Mouse (Mus musculus) gastrocnemius, adult 2 months (tissue): Measurements from ENCODE around the gene Kcnj6. TPM values are rescaled to one million over a fixed set of nuclear protein-coding genes. Genes with fewer than 3 reads are reported as not detected.
A peak's percentile ranks its signal among the peaks of the same experiment; 100 is the strongest.

Source experiments
- DNase-seq: peaks from one replicate; pipeline ENCODE4 v3.0.0; 2022
- H3K27ac ChIP-seq: fragments of 200-600 bp; 2 replicates; pipeline ENCODE4 v1.8.1; 2022; ENCODE audit warnings: mild to moderate bottlenecking
- H3K4me3 ChIP-seq: fragments of 200-600 bp; 2 replicates; pipeline ENCODE4 v1.8.1; 2022; ENCODE audit warnings: mild to moderate bottlenecking, moderate library complexity
- CTCF ChIP-seq: fragments of 200-600 bp; IDR thresholded peaks from 2 replicates; pipeline ENCODE4 v1.8.1; 2022; ENCODE audit warnings: antibody characterized with exemption, mild to moderate bottlenecking, moderate library complexity
- intact Hi-C: fragments of 180-260 bp; cut with DNase I; formaldehyde crosslinking; loops from one replicate; pipeline ENCODE4 v1.15.1; 2025
- total RNA-seq, 2 experiments: library from RNA; stranded (reverse); gene quantifications; 2 replicates each; pipeline ENCODE4 v1.2.3; 2021

Gene Kcnj6
- total RNA-seq, 2 experiments from 2014 or later: not detected

DNA sequence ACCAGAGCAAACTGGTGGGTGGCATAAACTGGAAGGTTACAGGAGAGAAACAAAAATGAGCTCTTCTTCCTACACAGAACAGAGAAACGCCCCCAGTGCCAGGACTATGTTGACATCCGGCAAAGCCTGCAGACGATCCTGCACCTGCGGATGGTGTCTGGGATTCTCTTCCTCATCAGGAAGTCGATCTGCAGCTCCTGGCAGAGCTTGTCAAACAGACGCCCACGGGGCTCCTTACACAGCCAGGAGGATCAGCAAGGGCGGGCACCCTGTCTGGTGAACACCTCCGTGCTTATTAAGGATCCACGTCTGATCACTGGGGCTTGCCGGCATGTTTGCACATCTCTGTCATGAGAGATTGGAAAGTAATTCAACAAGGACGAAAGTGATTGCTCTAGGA lies 266.5 kb downstream of the Kcnj6 start:
- intact Hi-C loops: no loop called here
- Histone ChIP-seq H3K4me3 (no peak overlapping the region), H3K27ac (no peak overlapping the region)
- DNase-seq: no peak
- TF ChIP-seq CTCF: no peak

DNA sequence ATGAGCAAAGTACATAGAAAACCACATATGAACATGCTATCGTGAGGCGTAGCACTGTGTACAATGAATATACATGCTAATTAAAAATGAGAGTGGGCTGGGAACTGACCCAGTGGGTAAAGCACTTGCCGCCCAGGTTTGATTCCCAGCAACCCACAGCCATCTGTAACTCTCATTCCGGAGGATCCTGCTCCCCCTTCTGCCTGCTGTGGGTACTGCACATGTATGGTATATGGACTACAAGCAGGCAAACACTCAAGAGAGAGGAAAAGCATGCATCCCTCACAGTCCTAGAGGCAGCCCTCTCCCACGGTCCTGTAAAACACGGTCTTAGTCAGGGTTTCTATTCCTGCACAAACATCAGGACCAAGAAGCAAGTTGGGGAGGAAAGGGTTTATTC lies 268.3 kb downstream of the Kcnj6 start:
- Histone ChIP-seq H3K4me3 (no peak overlapping the region), H3K27ac (no peak overlapping the region)
- intact Hi-C loops: no loop called here
- no peak for DNase-seq
- TF ChIP-seq CTCF: 0 out of 2 replicates have a peak, but pooled peaks have one; percentile 2

- Histone ChIP-seq H3K4me3 (peak overlapping the region; percentile 67), H3K27ac (peak overlapping the region; percentile 64)
- intact Hi-C loops: no loop called here
- TF ChIP-seq CTCF: no peak
- DNase-seq: peak; percentile 25
Measured at GRCm38 (mm10) chr16:94724747-94725211, 272.7 kb downstream of the Kcnj6 start.

DNA sequence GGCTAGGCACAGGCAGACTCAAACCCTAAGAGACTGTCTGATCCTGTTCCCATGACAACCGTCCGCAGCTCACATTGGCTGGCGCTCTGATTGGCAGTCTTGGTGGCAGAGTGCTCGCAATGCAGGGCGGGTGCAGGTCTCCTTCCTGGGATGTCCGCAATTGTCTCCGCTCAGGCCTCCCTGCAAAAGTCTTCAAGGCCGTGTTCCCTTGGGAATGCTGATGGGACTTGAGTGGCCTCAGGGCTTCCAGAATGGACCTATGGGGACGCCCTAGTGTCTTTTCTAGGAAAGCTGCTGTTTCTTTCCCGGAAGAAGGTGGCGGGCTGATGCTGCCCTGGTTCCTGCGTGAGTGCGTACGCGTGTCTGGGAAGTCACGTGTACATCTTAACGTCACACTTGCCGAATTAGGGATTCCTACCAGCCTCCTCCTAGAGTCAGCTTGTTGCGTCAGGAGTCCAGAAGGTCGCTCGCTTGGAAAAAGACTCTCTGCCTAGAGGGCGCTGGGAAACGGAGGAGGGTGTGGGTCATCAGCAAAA lies 273.4 kb downstream of the Kcnj6 start:
- peak; percentile 74 for DNase-seq
- Histone ChIP-seq H3K27ac (peak overlapping the region; percentile 64), H3K4me3 (peak overlapping the region; percentile 67)
- intact Hi-C loops: no loop called here
- peak; percentile 16; the same call in 1 of the 2 replicates for TF ChIP-seq CTCF

GRCm38 (mm10) chr16:94722936-94723335 lies 274.6 kb downstream of the Kcnj6 start:
- H3K4me3 ChIP-seq: no peak overlapping the region
- no peak for DNase-seq
- no peak for TF ChIP-seq CTCF
- intact Hi-C loops: no loop called here
- H3K27ac ChIP-seq: no peak overlapping the region

DNA sequence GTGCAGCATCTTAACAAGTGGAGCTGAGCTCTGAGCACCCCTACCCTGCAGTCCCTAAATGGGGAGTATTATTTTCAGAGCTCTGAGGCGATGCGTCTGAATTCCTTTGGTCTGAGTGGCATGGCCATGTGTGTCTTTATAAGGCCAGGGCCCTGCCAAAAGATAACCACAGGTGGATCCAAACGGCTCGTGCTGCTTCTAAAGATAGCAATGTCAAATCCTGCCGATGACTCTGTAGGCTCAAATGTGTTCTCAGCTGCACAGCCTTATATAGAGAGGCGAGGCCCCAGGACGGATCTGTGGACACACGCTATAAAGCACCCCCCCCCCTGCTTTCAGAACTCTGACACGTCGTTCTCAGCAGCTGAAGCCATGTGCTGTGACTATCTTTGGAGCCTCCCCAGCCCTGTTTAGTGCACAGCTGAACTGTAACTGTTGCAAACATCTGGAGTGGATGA lies 275.9 kb downstream of the Kcnj6 start:
- intact Hi-C loops: no loop called here

GRCm38 (mm10) chr16:94720476-94721153 lies 276.9 kb downstream of the Kcnj6 start:
- H3K4me3 ChIP-seq: no peak overlapping the region
- DNase-seq: no peak
- no peak overlapping the region for H3K27ac ChIP-seq
- intact Hi-C loops: no loop called here
- TF ChIP-seq CTCF: no peak

More for the DNA sequence above, 275.9 kb downstream of the Kcnj6 start:
- Histone ChIP-seq H3K27ac (peak overlapping the region; percentile 31; the same call in 1 of the 2 replicates), H3K4me3 (peak overlapping the region; percentile 19)
- no peak for TF ChIP-seq CTCF
- DNase-seq: peak; percentile 29

GRCm38 (mm10) chr16:94719488-94719887 lies 278.0 kb downstream of the Kcnj6 start:
- no peak for DNase-seq
- Histone ChIP-seq H3K27ac (no peak overlapping the region), H3K4me3 (no peak overlapping the region)
- TF ChIP-seq CTCF: no peak
- intact Hi-C loops: no loop called here

- no peak overlapping the region for H3K4me3 ChIP-seq
- H3K27ac ChIP-seq: no peak overlapping the region
- intact Hi-C loops: no loop called here
- TF ChIP-seq CTCF: no peak
- no peak for DNase-seq
Measured at GRCm38 (mm10) chr16:94718919-94719318, 278.6 kb downstream of the Kcnj6 start.

DNA sequence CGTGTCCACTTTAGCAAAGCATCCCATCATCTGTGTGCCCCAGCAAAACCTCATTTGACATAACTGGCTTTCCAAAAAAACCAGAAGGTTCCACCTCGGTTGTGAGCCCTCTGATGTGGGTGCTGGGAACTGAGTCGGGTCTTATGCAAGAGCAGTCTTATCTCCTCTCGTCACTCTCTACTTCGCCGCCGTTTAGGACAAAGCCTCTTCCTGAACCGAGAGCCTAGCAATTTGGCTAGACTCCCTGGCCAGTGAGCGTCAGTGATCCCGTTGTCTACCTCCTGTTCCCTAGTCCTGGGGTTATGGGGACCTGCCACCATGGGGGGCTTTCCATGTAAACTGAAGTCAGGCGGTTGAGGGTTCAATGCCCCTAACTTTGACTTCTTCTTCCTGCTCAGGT lies 280.4 kb downstream of the Kcnj6 start:
- Histone ChIP-seq H3K27ac (no peak overlapping the region), H3K4me3 (no peak overlapping the region)
- intact Hi-C loops: no loop called here
- no peak for TF ChIP-seq CTCF
- no peak for DNase-seq

DNA sequence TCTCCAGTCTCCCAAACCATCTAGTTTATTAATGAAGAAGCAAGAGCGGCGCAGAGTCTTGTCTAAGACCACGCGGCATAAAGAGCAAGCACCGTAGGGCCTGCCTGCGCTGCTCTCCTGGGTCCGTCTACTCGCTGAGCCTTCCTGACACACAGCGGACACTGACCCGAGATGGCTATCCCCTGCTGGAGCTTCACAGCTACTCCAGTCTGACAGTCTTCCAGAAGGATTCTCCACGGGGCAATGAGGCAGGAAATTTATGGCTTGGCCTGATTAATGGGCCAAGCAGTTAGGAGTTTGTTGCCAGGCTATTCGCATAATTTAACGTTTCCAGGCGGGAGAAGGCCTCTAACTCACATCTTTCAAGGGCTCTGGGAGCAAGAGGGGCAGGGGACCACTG lies 283.0 kb downstream of the Kcnj6 start:
- peak; percentile 19; the same call in 1 of the 2 replicates for TF ChIP-seq CTCF
- Histone ChIP-seq H3K4me3 (peak overlapping the region; percentile 60), H3K27ac (no peak overlapping the region)
- intact Hi-C loops: loop anchor here (5.0 kb wide), 2 partner anchors 142 to 242 kb away; partner anchors contain the start of gene Dyrk1a
- peak; percentile 26 for DNase-seq

- H3K4me3 ChIP-seq: peak overlapping the region; percentile 60
- DNase-seq: peak; percentile 90
- intact Hi-C loops: loop anchor here (5.0 kb wide), 2 partner anchors 141 to 241 kb away; partner anchors contain the start of gene Dyrk1a
- H3K27ac ChIP-seq: no peak overlapping the region
- no peak; the same call in 1 of the 2 replicates for TF ChIP-seq CTCF
Measured at GRCm38 (mm10) chr16:94713480-94714094, 283.9 kb downstream of the Kcnj6 start.

DNA sequence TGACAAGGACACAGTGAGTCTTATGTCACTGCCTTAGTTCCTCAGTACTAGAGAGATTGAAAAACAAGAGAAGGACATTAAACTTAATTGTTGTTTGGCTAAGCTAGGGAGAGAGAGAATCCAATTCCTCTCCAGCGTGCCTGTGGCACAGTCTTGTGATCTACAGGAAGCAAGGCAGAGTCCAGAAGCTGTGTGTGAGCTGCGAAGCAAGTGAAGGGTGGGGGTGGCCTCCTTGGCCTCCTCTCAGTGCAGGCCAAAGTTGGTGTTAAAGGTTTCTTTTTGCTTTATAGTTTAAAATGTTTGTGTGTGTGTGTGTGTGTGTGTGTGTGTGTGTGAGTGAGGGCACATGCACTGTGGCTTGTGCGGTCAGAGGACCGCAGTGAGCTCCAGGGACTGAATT lies 295.5 kb downstream of the Kcnj6 start:
- no peak overlapping the region for H3K27ac ChIP-seq
- intact Hi-C loops: no loop called here
- TF ChIP-seq CTCF: no peak
- DNase-seq: no peak
- H3K4me3 ChIP-seq: no peak overlapping the region
